Mouse (Mus musculus) embryonic facial prominence, embryonic 11.5 days (tissue): ENCODE results near the gene Tspan18. TPM values are rescaled to one million over a fixed set of nuclear protein-coding genes. Genes with fewer than 3 reads are reported as not detected.

Experiments used
- ATAC-seq: fragments of 200-750 bp; cut with Nextera tagmentation; replicated peaks from 2 replicates; pipeline ENCODE4 v1.8.0; 2017; ENCODE audit warnings: low read depth; ENCODE audit not compliant: insufficient number of reproducible peaks, low FRiP score, low TSS enrichment
- DNase-seq: peaks from one replicate; pipeline ENCODE4 v3.0.0-alpha.2; 2015; ENCODE audit warnings: low spot score
- H3K27ac ChIP-seq: fragments of 300-500 bp; sonication (generic); replicated peaks from 2 replicates; pipeline ENCODE4 v1.5.1; 2014; ENCODE audit warnings: mild to moderate bottlenecking, low read depth, low read length, control low read depth
- H3K27me3 ChIP-seq: fragments of 300-500 bp; sonication (generic); 2 replicates; pipeline ENCODE4 v1.6.1; 2014; ENCODE audit warnings: mild to moderate bottlenecking, low read length, moderate library complexity, mixed read lengths; ENCODE audit not compliant: control insufficient read depth, insufficient read depth
- H3K36me3 ChIP-seq: fragments of 300-500 bp; sonication (generic); replicated peaks from 2 replicates; pipeline ENCODE4 v1.6.1; 2014; ENCODE audit warnings: low read depth, mild to moderate bottlenecking, low read length, moderate library complexity, mixed read lengths; ENCODE audit not compliant: control insufficient read depth, insufficient read depth
- H3K4me1 ChIP-seq: fragments of 300-500 bp; sonication (generic); 2 replicates; pipeline ENCODE4 v1.6.1; 2014; ENCODE audit warnings: low read length, mixed read lengths; ENCODE audit not compliant: control insufficient read depth, insufficient read depth
- H3K4me2 ChIP-seq: fragments of 300-500 bp; sonication (generic); 2 replicates; pipeline ENCODE4 v1.6.1; 2014; ENCODE audit warnings: low read depth, mild to moderate bottlenecking, control low read depth, low read length, moderate library complexity
- H3K4me3 ChIP-seq: fragments of 300-500 bp; sonication (generic); 2 replicates; pipeline ENCODE4 v1.5.1; 2014; ENCODE audit warnings: low read depth, low read length, control low read depth
- H3K9ac ChIP-seq: fragments of 300-500 bp; sonication (generic); replicated peaks from 2 replicates; pipeline ENCODE4 v1.6.1; 2014; ENCODE audit warnings: mild to moderate bottlenecking, control low read depth, low read length
- H3K9me3 ChIP-seq: fragments of 300-500 bp; sonication (generic); replicated peaks from 2 replicates; pipeline ENCODE4 v1.6.1; 2016; ENCODE audit warnings: mild to moderate bottlenecking, low read length, inconsistent platforms, mixed read lengths; ENCODE audit not compliant: control insufficient read depth
- WGBS: fragments of 180-500 bp; shearing (Covaris S2); extraction: QIAGEN DNeasy Blood & Tissue Kit; methylation state at CpG from one replicate; pipeline ENCODE4 v1.1.7; 2014; 5-methylcytosine and 5-hydroxymethylcytosine counted together
- polyA plus RNA-seq: library from polyadenylated mRNA; unstranded; fragments of >200 nt; fragmentation: Nextera tagmentation; extraction: Ambion mirVana; gene quantifications from 2 replicates; pipeline ENCODE4 v1.2.1, GENCODE M21; 2014

Tspan18 gene
- polyA plus RNA-seq: 21.6 and 26.2 TPM in 2 replicates

- H3K9me3 ChIP-seq: no peaks in the 10 kb centered on the region
- H3K4me1 ChIP-seq: no peaks in the 10 kb centered on the region; the same call in 1 of the 2 replicates
- H3K36me3 ChIP-seq: no peaks in the 10 kb centered on the region
- WGBS: under 1% methylated on average over 95 of the region's 95 CpGs
- ATAC-seq: peak; percentile 70
- peak within 1 kb of the TSS; percentile 14; the same call in 1 of the 2 replicates for H3K27ac ChIP-seq
- H3K9ac ChIP-seq: peak within 1 kb of the TSS; percentile 59
- H3K4me2 ChIP-seq: peak within 1 kb of the TSS; percentile 100
- H3K27me3 ChIP-seq: no peaks in the 10 kb centered on the region
- DNase-seq: peak; percentile 82
- H3K4me3 ChIP-seq: peak within 1 kb of the TSS; percentile 65
Measured at GRCm38 (mm10) chr2:93333817-93334731, at the start of gene Tspan18. Gene Tspan18, minus strand, starts transcription at chr2:93334505.

DNA sequence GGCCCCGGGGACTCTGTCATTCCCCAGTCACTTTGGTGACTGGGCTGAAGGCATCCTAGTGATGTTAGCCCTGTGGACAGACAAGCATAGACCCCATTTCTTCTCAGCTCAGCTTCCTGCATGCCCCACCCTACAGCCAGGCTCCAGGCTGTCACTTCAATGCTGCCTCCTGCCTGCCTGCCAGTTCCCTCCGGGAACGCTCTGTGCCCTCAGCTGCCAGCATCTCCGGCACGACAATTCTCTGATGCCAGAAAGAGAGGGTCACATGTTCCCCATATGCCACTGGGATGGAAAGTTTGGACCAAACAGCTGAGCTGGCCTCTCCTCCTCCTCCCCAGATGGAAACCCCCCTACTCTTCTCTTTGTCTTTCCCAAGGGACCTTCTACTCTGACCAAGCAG, 49.5 kb upstream of the Tspan18 start:
- no peaks in the 10 kb centered on the region for H3K27me3 ChIP-seq
- H3K9me3 ChIP-seq: no peaks in the 10 kb centered on the region
- no peak overlapping the region for H3K4me3 ChIP-seq
- no peak overlapping the region for H3K9ac ChIP-seq
- no peak overlapping the region for H3K4me2 ChIP-seq
- H3K4me1 ChIP-seq: no peaks in the 10 kb centered on the region
- no peak overlapping the region for H3K27ac ChIP-seq
- no peak for DNase-seq
- H3K36me3 ChIP-seq: no peaks in the 10 kb centered on the region
- no peak for ATAC-seq
- WGBS: 87% methylated on average over 5 of the region's 5 CpGs

- no peak overlapping the region for H3K4me3 ChIP-seq
- 15% methylated on average over 2 of the region's 2 CpGs for WGBS
- no peaks in the 10 kb centered on the region for H3K4me1 ChIP-seq
- no peak overlapping the region for H3K27ac ChIP-seq
- DNase-seq (no peak), ATAC-seq (no peak)
- H3K27me3 ChIP-seq: no peaks in the 10 kb centered on the region
- H3K9me3 ChIP-seq: no peaks in the 10 kb centered on the region
- no peak overlapping the region for H3K9ac ChIP-seq
- no peak overlapping the region for H3K4me2 ChIP-seq
- H3K36me3 ChIP-seq: no peaks in the 10 kb centered on the region
Measured at GRCm38 (mm10) chr2:93380680-93381089, 46.4 kb upstream of the Tspan18 start.

- Histone ChIP-seq H3K9ac (no peak overlapping the region), H3K27ac (no peak overlapping the region), H3K4me1 (no peaks in the 10 kb centered on the region), H3K9me3 (no peaks in the 10 kb centered on the region), H3K27me3 (no peaks in the 10 kb centered on the region), H3K36me3 (no peaks in the 10 kb centered on the region), H3K4me3 (no peak overlapping the region), H3K4me2 (no peak overlapping the region)
- WGBS: 46% methylated on average over 15 of the region's 15 CpGs
- DNase-seq: peak; percentile 51
- ATAC-seq: no peak
Measured at GRCm38 (mm10) chr2:93377797-93378196, 43.5 kb upstream of the Tspan18 start.

DNA sequence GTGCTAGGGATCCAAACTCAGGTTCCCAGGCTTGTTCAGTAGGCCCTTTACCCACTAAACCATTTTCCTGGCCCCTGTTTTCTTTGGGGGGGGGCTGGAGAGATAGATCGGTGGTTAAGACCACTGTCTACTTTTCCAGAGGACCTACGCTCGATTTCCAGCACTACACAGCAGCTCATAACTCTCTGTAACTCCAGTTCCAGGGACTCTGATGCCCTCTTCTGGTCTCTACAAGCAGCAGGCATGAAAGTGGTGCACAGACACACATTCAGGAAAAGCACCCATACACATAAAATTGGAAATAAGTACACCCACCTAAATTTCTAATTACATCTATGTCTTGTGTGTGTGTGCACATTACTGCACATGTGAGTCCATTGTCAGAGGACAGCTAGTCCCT, 42.9 kb upstream of the Tspan18 start:
- Histone ChIP-seq H3K27me3 (no peaks in the 10 kb centered on the region), H3K4me1 (no peaks in the 10 kb centered on the region), H3K9ac (no peak overlapping the region), H3K27ac (no peak overlapping the region), H3K4me2 (no peak overlapping the region), H3K36me3 (no peaks in the 10 kb centered on the region), H3K4me3 (no peak overlapping the region), H3K9me3 (no peaks in the 10 kb centered on the region)
- no peak for DNase-seq
- ATAC-seq: no peak
- 99% methylated on average over 3 of the region's 3 CpGs for WGBS

DNA sequence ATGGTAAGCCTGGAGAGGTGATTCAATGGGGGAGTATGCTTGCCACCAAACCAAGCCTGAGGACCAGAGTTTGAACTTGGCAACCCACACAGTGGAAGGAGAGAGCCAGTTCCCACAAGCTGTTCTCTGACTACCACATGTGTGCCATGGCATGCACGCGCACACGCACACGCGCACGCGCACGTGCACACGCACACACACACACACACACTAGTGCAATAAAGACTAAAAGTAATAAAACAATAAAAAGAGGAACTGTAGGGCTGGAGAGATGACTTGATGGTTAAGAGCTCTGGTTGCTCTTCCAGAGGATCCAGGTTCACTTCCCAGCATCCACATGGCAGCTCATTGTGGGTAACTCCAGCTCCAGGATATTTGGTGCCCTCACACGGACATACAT, 38.6 kb upstream of the Tspan18 start:
- Histone ChIP-seq H3K9ac (no peak overlapping the region), H3K9me3 (no peaks in the 10 kb centered on the region), H3K27ac (no peak overlapping the region), H3K4me2 (no peak overlapping the region), H3K36me3 (no peaks in the 10 kb centered on the region), H3K27me3 (no peaks in the 10 kb centered on the region), H3K4me3 (no peak overlapping the region), H3K4me1 (no peaks in the 10 kb centered on the region)
- WGBS: 93% methylated on average over 10 of the region's 10 CpGs
- ATAC-seq: no peak
- no peak for DNase-seq

DNA sequence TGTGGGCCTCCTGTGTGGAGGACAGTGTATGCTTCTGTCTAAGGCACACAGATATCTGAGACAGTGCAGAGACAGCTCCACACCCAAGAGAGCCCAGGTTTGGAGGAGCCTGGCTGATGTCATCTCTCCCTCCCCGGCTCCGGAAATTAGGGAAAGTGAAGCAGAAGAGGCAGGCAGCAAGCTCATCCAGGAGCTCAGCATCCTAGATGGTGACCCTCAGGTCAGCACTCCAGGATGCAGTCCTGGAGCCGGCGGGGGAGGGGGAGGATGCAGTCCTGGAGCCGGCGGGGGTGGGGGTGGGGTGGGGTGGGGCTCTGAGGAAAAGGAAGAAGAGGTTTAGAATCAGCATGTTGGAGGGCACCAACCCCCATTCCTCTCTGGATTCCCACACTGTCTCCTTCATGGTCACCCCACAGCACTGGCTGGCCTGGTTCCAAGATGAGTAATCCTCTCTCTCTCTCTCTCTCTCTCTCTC, 37.8 kb upstream of the Tspan18 start:
- no peaks in the 10 kb centered on the region for H3K9me3 ChIP-seq
- 15% methylated on average over 4 of the region's 6 CpGs for WGBS
- no peaks in the 10 kb centered on the region for H3K27me3 ChIP-seq
- H3K4me2 ChIP-seq: no peak overlapping the region
- H3K36me3 ChIP-seq: no peaks in the 10 kb centered on the region
- ATAC-seq: 0 out of 2 replicates have a peak, but pooled peaks have one; percentile 66
- H3K27ac ChIP-seq: no peak overlapping the region
- H3K4me1 ChIP-seq: no peaks in the 10 kb centered on the region
- no peak overlapping the region for H3K9ac ChIP-seq
- DNase-seq: peak; percentile 35
- H3K4me3 ChIP-seq: no peak overlapping the region

- ATAC-seq (no peak), DNase-seq (no peak)
- Histone ChIP-seq H3K4me2 (no peak overlapping the region), H3K36me3 (no peaks in the 10 kb centered on the region), H3K9ac (no peak overlapping the region), H3K4me3 (no peak overlapping the region), H3K4me1 (no peaks in the 10 kb centered on the region; the same call in 1 of the 2 replicates), H3K27me3 (no peaks in the 10 kb centered on the region), H3K9me3 (no peaks in the 10 kb centered on the region), H3K27ac (no peak overlapping the region)
- WGBS: 57% methylated on average over 8 of the region's 8 CpGs
Measured at GRCm38 (mm10) chr2:93368954-93369353, 34.6 kb upstream of the Tspan18 start.
